Mouse (Mus musculus) adrenal gland, postnatal 14 days (tissue): ENCODE measurements around the gene Eef1g. TPM values are rescaled to one million over a fixed set of nuclear protein-coding genes. Genes with fewer than 3 reads are reported as not detected.
A peak's percentile ranks its signal among the peaks of the same experiment; 100 is the strongest.

ENCODE experiments used
- DNase-seq: peaks from one replicate; pipeline ENCODE4 v3.0.0; 2021; ENCODE audit warnings: mixed read lengths
- long read RNA-seq, 2 experiments: library from polyadenylated mRNA; stranded (forward); transcript quantifications; one replicate each; pipeline ENCODE4 v2.0.0; 2021
- total RNA-seq: library from RNA; stranded (reverse); gene quantifications from 2 replicates; pipeline ENCODE4 v1.2.3, GENCODE M21; 2021

Eef1g gene
- total RNA-seq, result 355 and 413 TPM in 2 replicates
- long read RNA-seq, experiment 1, transcript Eef1g-201 (10 exons, 1,864 nt), result major isoform, 405 of 430 reads
- long read RNA-seq, experiment 1, partial matches to known transcripts, result 20 of 430 reads
- long read RNA-seq, experiment 1, other reads (novel, unspliced or antisense), result 2 of 430 reads
- long read RNA-seq, experiment 2, transcript Eef1g-201 (10 exons, 1,864 nt), result major isoform, 280 of 312 reads
- long read RNA-seq, experiment 2, partial matches to known transcripts, result 24 of 312 reads
- long read RNA-seq, experiment 2, other reads (novel, unspliced or antisense), result 5 of 312 reads

GRCm38 (mm10) chr19:8966590-8967372 lies at the start of gene Eef1g:
Gene Eef1g, plus strand, starts transcription at chr19:8967041.
- peak; percentile 99 for DNase-seq

- no peak for DNase-seq
Observed at GRCm38 (mm10) chr19:8919000-8919399, 47.8 kb upstream of the Eef1g start.

GRCm38 (mm10) chr19:8919684-8920072 lies 47.2 kb upstream of the Eef1g start:
- DNase-seq, result no peak

- DNase-seq, result peak; percentile 97
Observed at GRCm38 (mm10) chr19:8920073-8920736, 46.6 kb upstream of the Eef1g start, which contains the start of gene B3gat3. Gene B3gat3, plus strand, starts transcription at chr19:8920374.

GRCm38 (mm10) chr19:8920836-8921291 lies 46.0 kb upstream of the Eef1g start:
- DNase-seq, result no peak

GRCm38 (mm10) chr19:8921741-8922140 lies 45.1 kb upstream of the Eef1g start:
- no peak for DNase-seq

- no peak for DNase-seq
Observed at GRCm38 (mm10) chr19:8926766-8927165, 40.1 kb upstream of the Eef1g start.

GRCm38 (mm10) chr19:8927891-8928525 lies 38.8 kb upstream of the Eef1g start:
- DNase-seq, result no peak

- DNase-seq, result peak; percentile 53
Observed at GRCm38 (mm10) chr19:8928689-8929223, 38.1 kb upstream of the Eef1g start.

GRCm38 (mm10) chr19:8929224-8930088 lies 37.4 kb upstream of the Eef1g start, which contains the start of the genes Rom1 and Eml3:
Gene Rom1, minus strand, starts transcription at chr19:8929356.
Gene Eml3, plus strand, starts transcription at chr19:8929552.
- DNase-seq, result peak; percentile 95

GRCm38 (mm10) chr19:8930117-8930516 lies 36.7 kb upstream of the Eef1g start:
- peak; percentile 30 for DNase-seq

- DNase-seq, result no peak
Observed at GRCm38 (mm10) chr19:8930771-8931170, 36.1 kb upstream of the Eef1g start.

- DNase-seq, result no peak
Observed at GRCm38 (mm10) chr19:8936736-8937135, 30.1 kb upstream of the Eef1g start.

- no peak for DNase-seq
Observed at GRCm38 (mm10) chr19:8940526-8941133, 26.2 kb upstream of the Eef1g start.

GRCm38 (mm10) chr19:8941136-8941514 lies 25.7 kb upstream of the Eef1g start:
- no peak for DNase-seq

GRCm38 (mm10) chr19:8941515-8942217 lies 25.2 kb upstream of the Eef1g start, which contains the start of gene Mta2:
Gene Mta2, plus strand, starts transcription at chr19:8941875.
- DNase-seq, result peak; percentile 99

GRCm38 (mm10) chr19:8942276-8942964 lies 24.4 kb upstream of the Eef1g start:
- DNase-seq, result peak; percentile 76

GRCm38 (mm10) chr19:8943047-8943446 lies 23.8 kb upstream of the Eef1g start:
- DNase-seq, result peak; percentile 4

- DNase-seq, result peak; percentile 44
Observed at GRCm38 (mm10) chr19:8944062-8944461, 22.8 kb upstream of the Eef1g start.
